Mouse (Mus musculus) brain, embryonic 14.5 days (tissue): ENCODE results near the gene Nacc1. TPM values are rescaled to one million over a fixed set of nuclear protein-coding genes. Genes with fewer than 3 reads are reported as not detected.
A peak's percentile ranks its signal among the peaks of the same experiment; 100 is the strongest.

ENCODE experiments used
- DNase-seq: peaks from one replicate; pipeline ENCODE4 v3.0.0-alpha.2; 2011; ENCODE audit warnings: low read depth
- CTCF ChIP-seq: fragments of 200-500 bp; IDR thresholded peaks from 2 replicates; pipeline ENCODE4 v1.5.1; 2012; ENCODE audit warnings: inconsistent platforms, mild to moderate bottlenecking, moderate library complexity, borderline replicate concordance; ENCODE audit not compliant: insufficient read depth, insufficient read length; ENCODE audit errors: extremely low read depth
- POLR2A ChIP-seq: fragments of 200-500 bp; IDR thresholded peaks from 2 replicates; pipeline ENCODE4 v1.6.1; 2012; ENCODE audit warnings: mild to moderate bottlenecking, inconsistent platforms, borderline replicate concordance; ENCODE audit not compliant: poor library complexity, insufficient read depth, insufficient read length, severe bottlenecking; ENCODE audit errors: extremely low read depth
- polyA plus RNA-seq: library from polyadenylated mRNA; depleted of rRNA; stranded (reverse); fragments of >200 nt; gene quantifications from 2 replicates; pipeline ENCODE4 v1.2.3, GENCODE M21; 2012

Gene Nacc1
- polyA plus RNA-seq, 1 experiment, result 87.0 TPM

- DNase-seq, result no peak
- TF ChIP-seq POLR2A (no peak), CTCF (no peak)
Observed at GRCm38 (mm10) chr8:84702561-84702960, 14.9 kb upstream of the Nacc1 start.

- TF ChIP-seq CTCF (no peak), POLR2A (no peak)
- peak; percentile 51 for DNase-seq
Observed at GRCm38 (mm10) chr8:84700941-84701911, 13.6 kb upstream of the Nacc1 start, which contains the start of gene Lyl1. Gene Lyl1, plus strand, starts transcription at chr8:84701457.

GRCm38 (mm10) chr8:84700526-84700925 is 12.9 kb upstream of the Nacc1 start:
- no peak for TF ChIP-seq CTCF
- no peak for TF ChIP-seq POLR2A
- DNase-seq, result no peak

GRCm38 (mm10) chr8:84699861-84700322 is 12.2 kb upstream of the Nacc1 start:
- peak; percentile 80 for TF ChIP-seq CTCF
- TF ChIP-seq POLR2A, result no peak
- DNase-seq, result peak; percentile 81

- no peak for TF ChIP-seq CTCF
- no peak for TF ChIP-seq POLR2A
- peak; percentile 39 for DNase-seq
Observed at GRCm38 (mm10) chr8:84698929-84699401, 11.3 kb upstream of the Nacc1 start.

GRCm38 (mm10) chr8:84698288-84698687 is 10.6 kb upstream of the Nacc1 start:
- no peak for TF ChIP-seq POLR2A
- no peak for TF ChIP-seq CTCF
- DNase-seq, result no peak

- peak; percentile 73 for DNase-seq
- TF ChIP-seq CTCF, result peak; percentile 56; the same call in 1 of the 2 replicates
- no peak for TF ChIP-seq POLR2A
Observed at GRCm38 (mm10) chr8:84697166-84698130, 9.8 kb upstream of the Nacc1 start.

GRCm38 (mm10) chr8:84695140-84695539 is 7.5 kb upstream of the Nacc1 start:
- DNase-seq, result no peak
- no peak for TF ChIP-seq POLR2A
- no peak for TF ChIP-seq CTCF

GRCm38 (mm10) chr8:84693332-84693731 is 5.7 kb upstream of the Nacc1 start:
- no peak for DNase-seq
- TF ChIP-seq POLR2A (no peak), CTCF (no peak)

- TF ChIP-seq POLR2A, result no peak
- no peak for TF ChIP-seq CTCF
- DNase-seq, result peak; percentile 97
Observed at GRCm38 (mm10) chr8:84689091-84689915, 1.6 kb upstream of the Nacc1 start.
